Mouse (Mus musculus) kidney, adult 2 months (tissue): ENCODE measurements around the gene Slc51a.
A peak's percentile ranks its signal among the peaks of the same experiment; 100 is the strongest.

Experiments used
- CTCF ChIP-seq: fragments of 200-500 bp; conservative IDR thresholded peaks from 2 replicates; pipeline ENCODE4 v1.5.1; 2011; ENCODE audit warnings: low read depth, mild to moderate bottlenecking, control low read depth, low read length, moderate library complexity, mixed read lengths; ENCODE audit not compliant: insufficient read depth, insufficient read length
- POLR2A ChIP-seq: fragments of 200-500 bp; IDR thresholded peaks from one replicate; pipeline ENCODE4 v1.6.1; 2011; ENCODE audit warnings: low read depth, low read length, control low read depth

- 0 out of 2 replicates have a peak, but pooled peaks have one; percentile 9 for TF ChIP-seq CTCF
- peak; percentile 56 for TF ChIP-seq POLR2A
Observed at GRCm38 (mm10) chr16:32430474-32431046, 57.1 kb downstream of the Slc51a start, which contains the start of gene Pcyt1a.
